Mouse (Mus musculus) frontal cortex, postnatal 36 days (tissue): ENCODE measurements around the gene Dennd1a.
A peak's percentile ranks its signal among the peaks of the same experiment; 100 is the strongest.

Experiments
- DNase-seq, 2 experiments: peaks; one replicate each; pipeline ENCODE4 v3.0.0; 2022; ENCODE audit warnings: low spot score in 2 of 2

Dennd1a gene

GRCm38 (mm10) chr2:38286733-38287551, at the start of gene Dennd1a:
Dennd1a (minus strand) TSS chr2:38287390.
- peak; percentile 82 to 84 for DNase-seq

- no peak for DNase-seq
These were observed 49.4 kb upstream of the Dennd1a start for GRCm38 (mm10) chr2:38336606-38337005.

- DNase-seq, result no peak
These were observed 46.5 kb upstream of the Dennd1a start for GRCm38 (mm10) chr2:38333586-38334119.

- DNase-seq, result no peak
These were observed 39.5 kb upstream of the Dennd1a start for GRCm38 (mm10) chr2:38326671-38327070.

- no peak for DNase-seq
These were observed 36.2 kb upstream of the Dennd1a start for GRCm38 (mm10) chr2:38323380-38323779.

GRCm38 (mm10) chr2:38320911-38321310, 33.7 kb upstream of the Dennd1a start:
- no peak for DNase-seq

GRCm38 (mm10) chr2:38319086-38319485, 31.9 kb upstream of the Dennd1a start:
- DNase-seq, result no peak

GRCm38 (mm10) chr2:38313399-38313798, 26.2 kb upstream of the Dennd1a start:
- DNase-seq, result no peak

- no peak for DNase-seq
These were observed 25.7 kb upstream of the Dennd1a start for GRCm38 (mm10) chr2:38312921-38313320.

GRCm38 (mm10) chr2:38305152-38305551, 18.0 kb upstream of the Dennd1a start:
- DNase-seq, result no peak

- DNase-seq, result no peak
These were observed 13.8 kb upstream of the Dennd1a start for GRCm38 (mm10) chr2:38300941-38301340.

GRCm38 (mm10) chr2:38295939-38296338, 8.7 kb upstream of the Dennd1a start:
- DNase-seq, result no peak

GRCm38 (mm10) chr2:38291526-38291925, 4.3 kb upstream of the Dennd1a start:
- no peak for DNase-seq

- DNase-seq, result no peak
These were observed 1.0 kb upstream of the Dennd1a start for GRCm38 (mm10) chr2:38288226-38288625.

- no peak for DNase-seq
These were observed 807 bp downstream of the Dennd1a start for GRCm38 (mm10) chr2:38286433-38286732.

GRCm38 (mm10) chr2:38285781-38286432, 1.3 kb downstream of the Dennd1a start:
- DNase-seq, result no peak

- no peak for DNase-seq
These were observed 3.2 kb downstream of the Dennd1a start for GRCm38 (mm10) chr2:38283961-38284360.

- DNase-seq, result no peak
These were observed 6.8 kb downstream of the Dennd1a start for GRCm38 (mm10) chr2:38280376-38280775.

- no peak for DNase-seq
These were observed 12.2 kb downstream of the Dennd1a start for GRCm38 (mm10) chr2:38274973-38275372.

- no peak for DNase-seq
These were observed 23.5 kb downstream of the Dennd1a start for GRCm38 (mm10) chr2:38263653-38264052.

- DNase-seq, result no peak
These were observed 28.1 kb downstream of the Dennd1a start for GRCm38 (mm10) chr2:38259052-38259451.

- DNase-seq, result no peak
These were observed 49.6 kb downstream of the Dennd1a start for GRCm38 (mm10) chr2:38237616-38238015.

GRCm38 (mm10) chr2:38235593-38235992, 51.6 kb downstream of the Dennd1a start:
- DNase-seq, result no peak
